Mouse (Mus musculus) brain, embryonic 14.5 days (tissue): ENCODE results near the gene Atp1b1. TPM values are rescaled to one million over a fixed set of nuclear protein-coding genes. Genes with fewer than 3 reads are reported as not detected.

ENCODE experiments used
- DNase-seq: peaks from one replicate; pipeline ENCODE4 v3.0.0-alpha.2; 2011; ENCODE audit warnings: low read depth
- CTCF ChIP-seq: fragments of 200-500 bp; IDR thresholded peaks from 2 replicates; pipeline ENCODE4 v1.5.1; 2012; ENCODE audit warnings: inconsistent platforms, mild to moderate bottlenecking, moderate library complexity, borderline replicate concordance; ENCODE audit not compliant: insufficient read depth, insufficient read length; ENCODE audit errors: extremely low read depth
- POLR2A ChIP-seq: fragments of 200-500 bp; IDR thresholded peaks from 2 replicates; pipeline ENCODE4 v1.6.1; 2012; ENCODE audit warnings: mild to moderate bottlenecking, inconsistent platforms, borderline replicate concordance; ENCODE audit not compliant: poor library complexity, insufficient read depth, insufficient read length, severe bottlenecking; ENCODE audit errors: extremely low read depth
- polyA plus RNA-seq: library from polyadenylated mRNA; depleted of rRNA; stranded (reverse); fragments of >200 nt; gene quantifications from 2 replicates; pipeline ENCODE4 v1.2.3, GENCODE M21; 2012

Gene Atp1b1
- polyA plus RNA-seq, 1 experiment: 126 TPM

DNA sequence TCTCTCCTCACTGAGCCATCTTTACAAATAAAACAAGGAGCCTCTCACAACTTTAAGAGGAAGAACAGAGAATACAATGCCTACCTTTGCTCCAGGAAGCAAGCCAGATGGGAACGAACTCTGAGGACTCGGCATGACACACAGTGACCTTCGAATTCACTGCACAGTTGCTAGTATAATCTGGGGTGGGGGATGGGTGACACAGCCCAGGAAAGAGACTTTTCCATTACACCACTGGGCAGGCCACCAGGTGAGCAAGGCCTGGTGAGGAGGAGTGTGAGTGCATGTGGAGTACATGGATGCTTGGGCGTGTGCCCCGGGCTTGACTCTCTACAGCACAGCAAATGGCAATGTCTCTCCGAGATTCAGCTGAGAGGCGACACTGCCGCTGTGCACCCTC is 8.5 kb downstream of the Atp1b1 start:
- no peak for TF ChIP-seq CTCF
- TF ChIP-seq POLR2A: no peak
- no peak for DNase-seq

DNA sequence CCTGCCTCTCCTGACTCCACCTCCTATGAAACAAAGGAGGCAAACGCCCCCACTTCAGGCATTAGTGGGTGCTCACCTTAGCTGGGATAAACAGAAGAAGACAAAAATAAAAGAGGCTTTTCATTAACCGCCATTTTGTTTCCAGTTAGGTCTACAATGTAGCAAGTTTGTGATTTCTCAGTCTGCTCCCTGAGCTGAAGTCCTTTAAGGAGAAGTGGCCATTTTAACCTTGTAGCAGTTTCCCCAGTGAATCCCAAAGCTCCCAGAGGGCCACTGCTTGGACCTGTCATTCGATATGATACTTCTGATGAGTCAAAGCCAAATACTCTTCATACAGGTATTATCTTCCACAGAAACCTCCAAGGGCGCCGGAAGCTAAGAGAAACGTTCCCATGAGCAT is 10.6 kb downstream of the Atp1b1 start:
- DNase-seq: no peak
- no peak for TF ChIP-seq CTCF
- no peak for TF ChIP-seq POLR2A

- DNase-seq: no peak
- TF ChIP-seq POLR2A (no peak), CTCF (no peak)
Measured at GRCm38 (mm10) chr1:164446535-164446934, 11.6 kb downstream of the Atp1b1 start.

GRCm38 (mm10) chr1:164445620-164446162 is 12.5 kb downstream of the Atp1b1 start:
- DNase-seq: no peak
- TF ChIP-seq POLR2A (no peak), CTCF (no peak)

DNA sequence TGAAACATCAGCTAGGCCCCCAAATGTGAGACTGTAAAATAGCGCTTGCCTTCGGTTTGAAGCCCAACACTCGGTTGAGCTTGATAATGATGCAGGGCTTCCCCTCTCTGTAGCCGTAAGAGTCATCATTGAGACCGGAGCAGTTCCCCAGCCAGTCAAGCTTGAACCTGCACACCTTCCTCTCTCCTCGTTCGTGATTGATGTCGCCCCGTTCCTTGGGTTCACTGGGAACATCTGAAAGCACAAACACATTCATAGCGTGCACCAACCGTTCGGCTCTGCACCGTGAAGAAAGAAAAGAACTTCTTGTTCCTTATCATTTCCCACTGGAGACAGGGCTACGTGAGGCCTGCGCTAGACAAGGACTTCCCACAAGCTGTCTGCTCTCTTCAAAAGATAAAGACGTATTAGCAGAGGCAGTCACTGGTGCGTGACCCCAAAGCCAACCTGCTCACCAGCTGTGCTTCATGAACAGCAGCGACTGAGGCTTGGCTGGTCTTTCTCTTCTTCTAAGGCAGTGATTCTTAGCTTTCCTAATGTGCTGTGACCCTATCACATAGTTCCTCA is 16.7 kb downstream of the Atp1b1 start:
- no peak for DNase-seq
- no peak for TF ChIP-seq POLR2A

DNA sequence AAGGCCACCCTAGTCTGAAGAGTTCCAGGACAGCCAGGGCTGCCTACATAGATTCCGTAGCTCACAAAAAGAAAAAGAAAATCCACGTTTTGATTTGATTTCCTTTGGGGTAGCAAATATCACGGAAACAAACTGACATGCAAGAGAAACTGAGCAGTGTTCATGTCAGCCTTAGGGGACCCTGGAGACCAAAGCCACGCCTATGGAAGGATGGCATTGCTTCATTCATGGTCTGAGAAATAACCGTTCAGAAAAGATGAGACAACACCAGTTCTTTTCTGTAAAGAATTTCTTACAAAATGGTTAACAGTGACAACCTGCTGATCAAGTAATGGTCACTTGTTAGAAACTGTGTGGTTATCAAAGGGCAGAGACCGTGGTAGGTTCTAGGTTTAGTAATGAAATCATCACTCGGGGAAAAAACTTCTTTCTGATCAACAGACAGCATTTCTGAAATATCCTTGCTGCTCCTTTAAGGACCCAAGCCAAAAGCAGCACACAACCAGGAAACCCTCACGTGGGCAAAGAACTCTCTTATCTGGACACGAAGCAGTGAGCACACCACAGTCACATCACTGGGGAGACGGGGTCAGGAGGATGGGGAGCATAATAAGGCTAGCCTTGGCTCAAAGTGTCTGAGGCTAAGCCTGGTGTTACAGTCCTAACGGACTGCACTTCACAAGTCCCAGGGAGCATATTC is 17.3 kb downstream of the Atp1b1 start:
- no peak for TF ChIP-seq CTCF
- TF ChIP-seq POLR2A: no peak
- DNase-seq: no peak

- no peak for DNase-seq
- TF ChIP-seq CTCF: no peak
- TF ChIP-seq POLR2A: no peak
Measured at GRCm38 (mm10) chr1:164440230-164440629, 17.9 kb downstream of the Atp1b1 start.

GRCm38 (mm10) chr1:164436749-164437148 is 21.4 kb downstream of the Atp1b1 start:
- TF ChIP-seq POLR2A (no peak), CTCF (no peak)
- DNase-seq: no peak

- TF ChIP-seq POLR2A (no peak), CTCF (no peak)
- DNase-seq: no peak
Measured at GRCm38 (mm10) chr1:164434049-164434448, 24.1 kb downstream of the Atp1b1 start.

- TF ChIP-seq CTCF (no peak), POLR2A (no peak)
- no peak for DNase-seq
Measured at GRCm38 (mm10) chr1:164432649-164433048, 25.5 kb downstream of the Atp1b1 start.

DNA sequence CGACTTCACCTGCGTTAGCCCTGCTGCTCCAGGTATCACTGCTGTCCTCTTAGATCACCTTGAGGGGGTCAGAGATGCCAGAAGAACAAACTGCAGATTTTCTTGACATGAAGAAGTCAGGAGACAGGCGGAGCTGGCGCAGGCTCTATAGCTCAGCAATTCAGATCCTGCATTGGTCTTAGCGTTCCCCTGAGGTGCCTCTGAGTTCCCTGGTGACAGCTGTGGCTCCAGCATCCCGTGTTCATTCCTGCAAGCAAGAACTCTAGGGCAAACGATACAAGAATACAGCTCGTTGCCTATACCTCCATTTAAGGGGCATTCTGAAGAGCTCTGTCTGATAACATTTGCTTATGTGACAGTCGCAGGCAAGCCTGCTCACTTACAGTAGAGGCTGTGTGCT is 29.5 kb downstream of the Atp1b1 start:
- DNase-seq: no peak
- TF ChIP-seq CTCF (no peak), POLR2A (no peak)

GRCm38 (mm10) chr1:164427777-164428176 is 30.4 kb downstream of the Atp1b1 start:
- no peak for DNase-seq
- no peak for TF ChIP-seq CTCF
- TF ChIP-seq POLR2A: no peak
